Mouse (Mus musculus): ENCODE results near the gene Lrmda. TPM values are rescaled to one million over a fixed set of nuclear protein-coding genes. Genes with fewer than 3 reads are reported as not detected.

Lrmda gene
- polyA plus RNA-seq, 1 experiment from 2014 or later, result 0.21 TPM

Small RNA genes lying within 50 kb of the gene (microRNA-seq; reads per million reads assigned to microRNA genes)
- gene Gm27532 (ENCODE audit: borderline number of aligned reads), result not detected

Other genes starting within 250 kb of the Lrmda start
- gene Vdac2, start 194.5 kb upstream of the Lrmda start, polyA plus RNA-seq (2015; fragmentation: Nextera tagmentation; extraction: Ambion mirVana), result 266 and 279 TPM in 2 replicates
- 26.3 and 29.1 TPM in 2 replicates for gene Comtd1, start 170.7 kb upstream of the Lrmda start, polyA plus RNA-seq (2015; fragmentation: Nextera tagmentation; extraction: Ambion mirVana)
- 3.0 and 3.2 TPM in 2 replicates for gene Zfp503, start 30.1 kb upstream of the Lrmda start, polyA plus RNA-seq (2015; fragmentation: Nextera tagmentation; extraction: Ambion mirVana)